Mouse (Mus musculus) neural tube, embryonic 14.5 days (tissue): ENCODE results near the gene Pdzrn4. TPM values are rescaled to one million over a fixed set of nuclear protein-coding genes. Genes with fewer than 3 reads are reported as not detected.

Source experiments
- ATAC-seq: fragments of 200-750 bp; cut with Nextera tagmentation; 2 replicates; pipeline ENCODE4 v1.8.0; 2017; ENCODE audit warnings: low read depth, mild to moderate bottlenecking, moderate TSS enrichment, moderate library complexity
- H3K27ac ChIP-seq: fragments of 300-500 bp; sonication (generic); 2 replicates; pipeline ENCODE4 v1.5.1; 2014; ENCODE audit warnings: low read depth, mild to moderate bottlenecking, control low read depth, low read length, moderate library complexity, mixed read lengths
- H3K27me3 ChIP-seq: fragments of 300-500 bp; sonication (generic); 2 replicates; pipeline ENCODE4 v1.6.1; 2014; ENCODE audit warnings: low read length; ENCODE audit not compliant: control insufficient read depth, insufficient read depth
- H3K36me3 ChIP-seq: fragments of 300-500 bp; sonication (generic); 2 replicates; pipeline ENCODE4 v1.6.1; 2014; ENCODE audit warnings: low read length, mixed read lengths; ENCODE audit not compliant: control insufficient read depth, insufficient read depth
- H3K4me1 ChIP-seq: fragments of 300-500 bp; sonication (generic); 2 replicates; pipeline ENCODE4 v1.6.1; 2014; ENCODE audit warnings: low read length; ENCODE audit not compliant: control insufficient read depth, insufficient read depth
- H3K4me2 ChIP-seq: fragments of 300-500 bp; sonication (generic); 2 replicates; pipeline ENCODE4 v1.6.1; 2014; ENCODE audit warnings: mild to moderate bottlenecking, low read depth, low read length, control low read depth
- H3K4me3 ChIP-seq: fragments of 300-500 bp; sonication (generic); 2 replicates; pipeline ENCODE4 v1.5.1; 2014; ENCODE audit warnings: low read depth, low read length, control low read depth, mixed read lengths
- H3K9ac ChIP-seq: fragments of 300-500 bp; sonication (generic); replicated peaks from 2 replicates; pipeline ENCODE4 v1.6.1; 2014; ENCODE audit warnings: low read depth, mild to moderate bottlenecking, control low read depth, low read length, mixed read lengths
- H3K9me3 ChIP-seq: fragments of 300-500 bp; sonication (generic); 2 replicates; pipeline ENCODE4 v1.6.1; 2016; ENCODE audit warnings: low read length; ENCODE audit not compliant: control insufficient read depth
- WGBS: fragments of 180-500 bp; shearing (Covaris S2); extraction: QIAGEN DNeasy Blood & Tissue Kit; methylation state at CpG from one replicate; pipeline ENCODE4 v1.1.7; 2014; 5-methylcytosine and 5-hydroxymethylcytosine counted together
- polyA plus RNA-seq: library from polyadenylated mRNA; unstranded; fragments of >200 nt; fragmentation: Nextera tagmentation; extraction: Ambion mirVana; gene quantifications from 2 replicates; pipeline ENCODE4 v1.2.1, GENCODE M21; 2014

Pdzrn4 gene
- polyA plus RNA-seq, 1 experiment from 2014 or later, result 23.3 TPM

- no peak for ATAC-seq
- no peak overlapping the region for H3K4me3 ChIP-seq
- H3K9ac ChIP-seq, result no peak overlapping the region
- H3K4me2 ChIP-seq, result no peak overlapping the region
- H3K27me3 ChIP-seq, result no peaks in the 10 kb centered on the region
- peaks cover 15% of the 10 kb centered on the region for H3K4me1 ChIP-seq
- no peaks in the 10 kb centered on the region for H3K36me3 ChIP-seq
- no peak overlapping the region for H3K27ac ChIP-seq
- 97% methylated on average over 8 of the region's 8 CpGs for WGBS
- no peaks in the 10 kb centered on the region for H3K9me3 ChIP-seq
These were observed 52.4 kb downstream of the Pdzrn4 start for GRCm38 (mm10) chr15:92449112-92449511.

GRCm38 (mm10) chr15:92452620-92453019 is 55.9 kb downstream of the Pdzrn4 start:
- H3K9me3 ChIP-seq, result no peaks in the 10 kb centered on the region
- no peak overlapping the region for H3K4me2 ChIP-seq
- no peak; the same call in 1 of the 2 replicates for ATAC-seq
- H3K27ac ChIP-seq, result no peak overlapping the region
- H3K4me1 ChIP-seq, result peaks cover 15% of the 10 kb centered on the region
- no peak overlapping the region for H3K9ac ChIP-seq
- H3K27me3 ChIP-seq, result no peaks in the 10 kb centered on the region
- WGBS, result 35% methylated on average over 7 of the region's 7 CpGs
- no peaks in the 10 kb centered on the region for H3K36me3 ChIP-seq
- no peak overlapping the region for H3K4me3 ChIP-seq

GRCm38 (mm10) chr15:92482198-92482597 is 85.5 kb downstream of the Pdzrn4 start:
- Histone ChIP-seq H3K36me3 (no peaks in the 10 kb centered on the region), H3K4me1 (no peaks in the 10 kb centered on the region), H3K4me2 (no peak overlapping the region), H3K9ac (no peak overlapping the region), H3K27ac (no peak overlapping the region), H3K9me3 (no peaks in the 10 kb centered on the region), H3K4me3 (no peak overlapping the region), H3K27me3 (no peaks in the 10 kb centered on the region)
- ATAC-seq, result no peak
- WGBS, result 82% methylated on average over 6 of the region's 6 CpGs

- Histone ChIP-seq H3K36me3 (no peaks in the 10 kb centered on the region), H3K27me3 (no peaks in the 10 kb centered on the region), H3K27ac (no peak overlapping the region), H3K4me1 (no peaks in the 10 kb centered on the region), H3K9ac (no peak overlapping the region), H3K4me3 (no peak overlapping the region), H3K9me3 (no peaks in the 10 kb centered on the region), H3K4me2 (no peak overlapping the region)
- ATAC-seq, result no peak
- 86% methylated on average over 3 of the region's 3 CpGs for WGBS
These were observed 94.7 kb downstream of the Pdzrn4 start for GRCm38 (mm10) chr15:92491376-92491775.

GRCm38 (mm10) chr15:92495465-92496174 is 98.9 kb downstream of the Pdzrn4 start:
- Histone ChIP-seq H3K4me2 (no peak overlapping the region), H3K4me1 (no peaks in the 10 kb centered on the region), H3K27me3 (no peaks in the 10 kb centered on the region), H3K9me3 (no peaks in the 10 kb centered on the region), H3K27ac (no peak overlapping the region), H3K4me3 (no peak overlapping the region), H3K9ac (no peak overlapping the region), H3K36me3 (no peaks in the 10 kb centered on the region)
- ATAC-seq, result no peak
- 81% methylated on average over 12 of the region's 12 CpGs for WGBS

- ATAC-seq, result peak; percentile 54; the same call in 1 of the 2 replicates
These were observed 103.7 kb downstream of the Pdzrn4 start for GRCm38 (mm10) chr15:92500276-92500838.

GRCm38 (mm10) chr15:92502797-92503196 is 106.1 kb downstream of the Pdzrn4 start:
- H3K9ac ChIP-seq, result no peak overlapping the region
- H3K27ac ChIP-seq, result no peak overlapping the region
- H3K4me3 ChIP-seq, result no peak overlapping the region
- H3K36me3 ChIP-seq, result no peaks in the 10 kb centered on the region
- H3K4me2 ChIP-seq, result no peak overlapping the region
- H3K4me1 ChIP-seq, result no peaks in the 10 kb centered on the region
- H3K9me3 ChIP-seq, result no peaks in the 10 kb centered on the region
- no peak for ATAC-seq
- H3K27me3 ChIP-seq, result no peaks in the 10 kb centered on the region
- 85% methylated on average over 1 of the region's 1 CpGs for WGBS

More at GRCm38 (mm10) chr15:92500276-92500838, 103.7 kb downstream of the Pdzrn4 start:
- Histone ChIP-seq H3K9me3 (no peaks in the 10 kb centered on the region), H3K4me1 (no peaks in the 10 kb centered on the region), H3K4me2 (no peak overlapping the region), H3K27ac (no peak overlapping the region), H3K27me3 (no peaks in the 10 kb centered on the region), H3K9ac (no peak overlapping the region), H3K36me3 (no peaks in the 10 kb centered on the region), H3K4me3 (no peak overlapping the region)
- 28% methylated on average over 9 of the region's 9 CpGs for WGBS

GRCm38 (mm10) chr15:92509372-92509771 is 112.7 kb downstream of the Pdzrn4 start:
- no peaks in the 10 kb centered on the region for H3K9me3 ChIP-seq
- H3K27ac ChIP-seq, result no peak overlapping the region
- H3K9ac ChIP-seq, result no peak overlapping the region
- no peak overlapping the region for H3K4me2 ChIP-seq
- 86% methylated on average over 8 of the region's 8 CpGs for WGBS
- ATAC-seq, result no peak
- H3K36me3 ChIP-seq, result no peaks in the 10 kb centered on the region
- no peak overlapping the region for H3K4me3 ChIP-seq
- no peaks in the 10 kb centered on the region for H3K27me3 ChIP-seq
- H3K4me1 ChIP-seq, result no peaks in the 10 kb centered on the region

- Histone ChIP-seq H3K4me1 (peaks cover 4% of the 10 kb centered on the region; the same call in 1 of the 2 replicates), H3K27me3 (no peaks in the 10 kb centered on the region), H3K27ac (no peak overlapping the region), H3K36me3 (no peaks in the 10 kb centered on the region), H3K4me2 (no peak overlapping the region), H3K9ac (no peak overlapping the region), H3K4me3 (no peak overlapping the region), H3K9me3 (no peaks in the 10 kb centered on the region)
- 51% methylated on average over 1 of the region's 1 CpGs for WGBS
- no peak for ATAC-seq
These were observed 119.0 kb downstream of the Pdzrn4 start for GRCm38 (mm10) chr15:92515651-92516050.
